Mouse (Mus musculus) thymus, adult 2 months (tissue): ENCODE measurements around the gene Cdc73. TPM values are rescaled to one million over a fixed set of nuclear protein-coding genes. Genes with fewer than 3 reads are reported as not detected.

ENCODE experiments used
- DNase-seq: peaks from one replicate; pipeline ENCODE4 v3.0.0; 2021
- H3K27ac ChIP-seq: fragments of 200-500 bp; 2 replicates; pipeline ENCODE4 v1.5.1; 2012; ENCODE audit warnings: low read length, control low read depth; ENCODE audit not compliant: control insufficient read depth, insufficient read depth
- H3K27me3 ChIP-seq: fragments of 200-500 bp; 2 replicates; pipeline ENCODE4 v1.6.1; 2012; ENCODE audit warnings: mild to moderate bottlenecking, low read length, moderate library complexity, mixed read lengths; ENCODE audit not compliant: control insufficient read depth, insufficient read depth
- H3K36me3 ChIP-seq: fragments of 200-500 bp; 2 replicates; pipeline ENCODE4 v1.6.1; 2012; ENCODE audit warnings: mild to moderate bottlenecking, low read length, moderate library complexity; ENCODE audit not compliant: control insufficient read depth, insufficient read depth
- H3K4me1 ChIP-seq: fragments of 200-500 bp; replicated peaks from 2 replicates; pipeline ENCODE4 v1.6.1; 2012; ENCODE audit warnings: low read length; ENCODE audit not compliant: control insufficient read depth, insufficient read depth
- H3K4me3 ChIP-seq: fragments of 200-500 bp; 2 replicates; pipeline ENCODE4 v1.5.1; 2012; ENCODE audit warnings: mild to moderate bottlenecking, low read length, control low read depth, moderate library complexity; ENCODE audit not compliant: control insufficient read depth, insufficient read depth
- CTCF ChIP-seq: fragments of 200-500 bp; IDR thresholded peaks from 2 replicates; pipeline ENCODE4 v1.5.1; 2012; ENCODE audit warnings: mild to moderate bottlenecking, control low read depth, low read length, moderate library complexity, borderline replicate concordance; ENCODE audit not compliant: control insufficient read depth, poor library complexity, insufficient read depth; ENCODE audit errors: extremely low read depth
- POLR2A ChIP-seq: fragments of 200-500 bp; IDR thresholded peaks from 2 replicates; pipeline ENCODE4 v1.6.1; 2012; ENCODE audit warnings: mild to moderate bottlenecking, low read length, control low read depth, moderate library complexity; ENCODE audit not compliant: control insufficient read depth, poor library complexity, insufficient read depth; ENCODE audit errors: extremely low read depth
- WGBS: fragments of 180-500 bp; shearing (Covaris S2); methylation state at CpG from one replicate; pipeline ENCODE4 v1.1.7; 2018; 5-methylcytosine and 5-hydroxymethylcytosine counted together
- polyA plus RNA-seq: library from polyadenylated mRNA; depleted of rRNA; stranded (reverse); fragments of >200 nt; gene quantifications from 2 replicates; pipeline ENCODE4 v1.2.3, GENCODE M21; 2012

Cdc73 gene
- polyA plus RNA-seq, 1 experiment, result 3.6 TPM

DNA sequence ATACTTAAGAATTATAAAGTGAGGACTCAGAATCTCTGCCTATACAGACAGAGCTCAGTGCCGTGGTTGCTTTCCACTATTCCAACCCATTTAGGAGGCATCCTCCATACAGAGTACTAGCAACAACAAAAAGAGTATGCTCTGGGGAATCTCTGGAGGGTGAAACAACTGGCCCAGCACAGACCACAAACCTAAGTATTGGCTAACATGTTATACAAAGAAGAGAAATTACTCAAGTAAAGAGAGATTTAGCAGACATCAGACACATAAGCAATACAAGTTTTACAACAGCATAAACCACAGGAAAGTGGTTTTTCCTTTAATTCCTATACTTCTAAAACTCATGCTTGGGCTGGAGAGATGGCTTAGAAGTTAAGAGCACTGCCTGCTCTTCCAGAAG lies 80.1 kb downstream of the Cdc73 start:
- no peak for TF ChIP-seq POLR2A
- TF ChIP-seq CTCF, result no peak
- Histone ChIP-seq H3K27ac (no peak overlapping the region), H3K27me3 (no peaks in the 10 kb centered on the region), H3K4me3 (no peak overlapping the region), H3K36me3 (peaks cover 16% of the 10 kb centered on the region; the same call in 1 of the 2 replicates), H3K4me1 (no peaks in the 10 kb centered on the region)
- no peak for DNase-seq
- WGBS, result 93% methylated on average over 1 of the region's 1 CpGs

GRCm38 (mm10) chr1:143621930-143622329 lies 80.8 kb downstream of the Cdc73 start:
- H3K27ac ChIP-seq, result no peak overlapping the region
- DNase-seq, result no peak
- TF ChIP-seq CTCF, result no peak
- no peak for TF ChIP-seq POLR2A
- H3K4me3 ChIP-seq, result no peak overlapping the region
- H3K4me1 ChIP-seq, result no peaks in the 10 kb centered on the region
- peaks cover 14% of the 10 kb centered on the region; the same call in 1 of the 2 replicates for H3K36me3 ChIP-seq
- H3K27me3 ChIP-seq, result no peaks in the 10 kb centered on the region

DNA sequence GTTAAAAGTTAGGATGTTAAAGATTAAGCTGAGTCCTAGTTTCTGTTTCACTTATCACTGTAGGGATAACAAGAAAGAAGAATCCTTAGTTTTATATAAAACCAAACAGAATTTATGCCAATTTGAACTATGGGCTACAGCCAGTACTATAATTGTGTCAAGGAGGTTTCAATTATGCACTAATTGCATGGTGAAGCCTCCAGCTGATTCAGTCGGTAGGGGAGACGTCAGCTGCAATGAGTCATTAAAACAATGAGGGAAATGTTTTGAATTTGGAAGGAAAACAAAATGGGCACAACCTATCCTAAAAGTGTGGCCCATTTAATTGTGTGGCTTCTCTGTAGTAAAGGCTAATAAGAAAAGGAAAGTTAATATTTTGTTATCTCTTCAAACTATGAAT lies 82.9 kb downstream of the Cdc73 start:
- Histone ChIP-seq H3K4me3 (no peak overlapping the region), H3K4me1 (no peaks in the 10 kb centered on the region), H3K27ac (no peak overlapping the region), H3K36me3 (peaks cover 9% of the 10 kb centered on the region; the same call in 1 of the 2 replicates), H3K27me3 (no peaks in the 10 kb centered on the region)
- TF ChIP-seq POLR2A, result no peak
- no peak for TF ChIP-seq CTCF
- DNase-seq, result no peak
- WGBS, result 91% methylated on average over 2 of the region's 2 CpGs

DNA sequence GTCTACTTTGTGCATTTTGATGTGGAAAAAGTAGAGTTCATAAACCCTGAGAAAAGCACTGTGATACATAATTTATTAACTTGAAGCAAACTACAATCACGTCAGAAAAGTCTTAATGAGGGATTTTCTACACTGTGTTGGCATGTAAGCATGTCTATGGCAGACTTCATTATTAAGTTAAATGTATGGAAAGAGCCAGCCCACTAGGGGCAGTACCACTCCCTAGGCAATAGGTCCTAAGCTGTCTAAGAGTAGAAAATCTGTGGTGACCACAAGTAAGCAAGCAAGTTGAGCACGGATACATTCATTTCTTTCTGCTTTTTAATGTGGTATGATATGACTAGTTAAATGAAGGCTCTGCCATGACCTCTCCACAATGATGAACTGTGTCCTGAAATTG lies 89.8 kb downstream of the Cdc73 start:
- Histone ChIP-seq H3K36me3 (peaks cover 12% of the 10 kb centered on the region; the same call in 1 of the 2 replicates), H3K27me3 (no peaks in the 10 kb centered on the region), H3K4me3 (no peak overlapping the region), H3K27ac (no peak overlapping the region), H3K4me1 (no peaks in the 10 kb centered on the region)
- no peak for DNase-seq
- 96% methylated on average over 2 of the region's 2 CpGs for WGBS
- TF ChIP-seq POLR2A, result no peak
- no peak for TF ChIP-seq CTCF

GRCm38 (mm10) chr1:143608911-143609310 lies 93.8 kb downstream of the Cdc73 start:
- whole genome bisulfite sequencing, result 93% methylated on average over 2 of the region's 2 CpGs
- no peak for DNase-seq
- H3K36me3 ChIP-seq, result peaks cover 3% of the 10 kb centered on the region; the same call in 1 of the 2 replicates
- no peaks in the 10 kb centered on the region for H3K27me3 ChIP-seq
- H3K4me3 ChIP-seq, result no peak overlapping the region
- no peak overlapping the region for H3K27ac ChIP-seq
- H3K4me1 ChIP-seq, result no peaks in the 10 kb centered on the region
- no peak for TF ChIP-seq CTCF
- no peak for TF ChIP-seq POLR2A

- Histone ChIP-seq H3K36me3 (no peaks in the 10 kb centered on the region), H3K27ac (no peak overlapping the region), H3K4me3 (no peak overlapping the region), H3K4me1 (no peaks in the 10 kb centered on the region), H3K27me3 (no peaks in the 10 kb centered on the region)
- 94% methylated on average over 2 of the region's 2 CpGs for WGBS
- DNase-seq, result no peak
- no peak for TF ChIP-seq CTCF
- no peak for TF ChIP-seq POLR2A
These were observed 105.8 kb downstream of the Cdc73 start for GRCm38 (mm10) chr1:143596864-143597263.
